Mouse (Mus musculus) spleen, adult 18-20 months (tissue): Measurements from ENCODE around the gene Mrgprh.
A peak's percentile ranks its signal among the peaks of the same experiment; 100 is the strongest.
"Not testable (repeated sequence)": the region's sequence is repeated elsewhere in the genome, so short reads cannot be mapped to it uniquely, and the experiment has no call there.

ENCODE experiments used
- DNase-seq, 2 experiments: peaks; one replicate each; pipeline ENCODE4 v3.0.0; 2022; ENCODE audit warnings: mixed read lengths in 2 of 2

The Mrgprh gene

DNA sequence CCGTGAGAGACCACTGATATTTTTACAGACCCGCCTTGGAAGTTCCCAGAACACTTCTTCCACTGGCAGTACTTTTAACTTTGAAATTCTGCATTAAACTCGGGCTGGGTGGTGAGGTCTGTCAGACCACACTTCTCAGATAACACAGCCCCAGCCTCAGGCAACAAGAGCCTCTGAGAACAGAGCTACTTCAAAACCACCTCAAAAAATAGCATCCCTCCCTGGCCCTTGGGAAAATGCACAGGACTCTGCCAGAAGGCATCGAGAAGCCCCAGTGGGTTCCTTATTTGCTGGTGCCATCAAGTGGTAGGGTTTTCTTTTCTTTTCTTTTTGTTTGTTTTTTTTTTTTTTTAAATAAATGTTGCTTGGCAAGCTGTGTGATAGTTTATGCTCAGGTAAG is 7.2 kb upstream of the Mrgprh start:
- DNase-seq: no peak

DNA sequence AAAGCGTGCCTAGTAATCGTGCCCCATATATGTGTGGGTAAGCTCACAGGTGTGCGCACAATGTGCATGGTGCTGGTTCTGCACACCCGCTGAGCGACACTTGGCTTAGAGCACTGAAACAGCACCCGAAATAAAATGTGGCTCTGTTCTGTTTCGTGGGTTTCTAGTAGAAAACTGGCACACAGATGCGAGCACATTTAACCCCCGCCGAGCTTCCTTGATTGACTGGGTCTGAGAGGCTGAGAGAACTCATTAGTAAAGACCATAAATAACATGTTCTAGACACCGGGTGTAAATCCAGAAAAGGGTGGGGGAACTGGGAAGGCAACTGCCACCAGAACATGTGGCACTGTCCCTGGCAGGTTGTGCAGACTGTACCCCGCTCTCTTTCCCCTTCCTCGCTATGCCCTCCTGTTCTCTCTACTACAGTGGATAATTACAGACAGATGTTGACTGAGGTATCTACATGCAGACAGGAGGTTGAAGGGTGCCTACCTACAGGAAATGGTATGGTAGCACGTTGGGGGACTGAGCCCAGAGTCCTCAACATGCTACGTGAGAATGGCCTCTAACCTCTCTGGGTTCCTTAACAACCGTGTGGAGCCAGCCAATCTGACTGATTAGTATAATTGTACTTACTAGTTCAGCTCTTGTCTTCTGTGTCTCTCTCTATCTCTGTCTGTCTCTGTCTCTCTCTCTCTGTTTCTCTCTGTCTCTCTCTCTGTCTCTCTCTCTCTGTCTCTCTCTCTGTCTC is 3.4 kb upstream of the Mrgprh start:
- DNase-seq: no peak

DNA sequence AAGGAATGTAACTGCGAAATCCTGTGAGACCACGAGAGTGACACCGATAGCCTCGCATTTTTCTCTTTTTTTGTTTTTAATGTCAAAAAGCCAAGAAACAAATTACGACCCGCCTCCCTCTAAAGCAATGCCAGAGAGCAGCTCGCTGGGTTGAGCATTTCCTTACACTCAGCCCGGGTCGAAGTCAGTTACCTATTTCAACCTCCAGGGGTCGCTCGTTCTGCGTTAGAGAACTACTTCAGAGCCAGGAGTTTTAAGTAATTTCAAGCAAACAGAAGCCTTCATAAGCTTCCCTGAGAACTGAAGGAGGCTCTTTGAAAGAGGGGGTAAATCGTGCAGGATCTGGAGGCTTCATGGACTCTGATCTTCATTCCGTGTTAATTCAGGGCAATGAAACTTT is 4.3 kb downstream of the Mrgprh start:
- peak; percentile 51 to 70 for DNase-seq

DNA sequence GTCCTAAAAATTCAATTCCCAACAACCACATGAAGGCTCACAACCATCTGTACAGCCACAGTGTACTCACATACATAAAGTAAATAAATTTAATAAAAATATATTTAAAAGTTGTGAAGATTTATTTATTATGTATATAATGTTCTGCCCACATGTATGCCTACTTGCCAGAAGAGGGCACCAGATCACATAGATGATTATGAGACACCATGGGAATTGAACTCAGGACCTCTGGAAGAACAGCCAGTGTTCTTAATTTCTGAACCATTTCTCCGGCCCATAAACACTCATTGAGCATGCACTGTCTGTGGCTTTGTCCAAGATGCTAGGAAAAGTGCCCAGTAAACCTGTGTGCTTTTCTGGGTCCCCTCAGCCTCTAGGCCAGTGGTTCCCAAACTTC is 5.4 kb downstream of the Mrgprh start:
- DNase-seq: no peak

DNA sequence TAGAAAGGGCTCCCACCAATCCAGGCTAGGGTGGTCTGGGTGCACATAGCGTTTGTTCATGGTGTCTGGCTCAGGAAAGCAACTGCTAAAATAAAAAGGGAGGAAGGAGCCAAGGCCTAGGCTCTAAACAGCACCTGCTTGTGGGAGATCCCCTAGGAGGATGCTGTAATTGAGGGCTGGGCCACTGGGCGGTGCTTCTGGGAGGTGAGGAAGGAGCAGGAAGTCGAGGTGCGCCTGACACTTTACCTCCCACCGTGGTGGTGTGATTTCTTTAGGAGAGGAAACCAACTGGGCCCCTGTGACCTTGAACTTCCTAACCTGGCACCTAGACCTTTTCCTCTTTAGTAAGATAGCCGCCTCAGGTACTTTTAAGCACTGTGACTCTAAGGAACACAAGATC is 10.8 kb downstream of the Mrgprh start:
- peak in 1 of 2 experiments; percentile 10 for DNase-seq

DNA sequence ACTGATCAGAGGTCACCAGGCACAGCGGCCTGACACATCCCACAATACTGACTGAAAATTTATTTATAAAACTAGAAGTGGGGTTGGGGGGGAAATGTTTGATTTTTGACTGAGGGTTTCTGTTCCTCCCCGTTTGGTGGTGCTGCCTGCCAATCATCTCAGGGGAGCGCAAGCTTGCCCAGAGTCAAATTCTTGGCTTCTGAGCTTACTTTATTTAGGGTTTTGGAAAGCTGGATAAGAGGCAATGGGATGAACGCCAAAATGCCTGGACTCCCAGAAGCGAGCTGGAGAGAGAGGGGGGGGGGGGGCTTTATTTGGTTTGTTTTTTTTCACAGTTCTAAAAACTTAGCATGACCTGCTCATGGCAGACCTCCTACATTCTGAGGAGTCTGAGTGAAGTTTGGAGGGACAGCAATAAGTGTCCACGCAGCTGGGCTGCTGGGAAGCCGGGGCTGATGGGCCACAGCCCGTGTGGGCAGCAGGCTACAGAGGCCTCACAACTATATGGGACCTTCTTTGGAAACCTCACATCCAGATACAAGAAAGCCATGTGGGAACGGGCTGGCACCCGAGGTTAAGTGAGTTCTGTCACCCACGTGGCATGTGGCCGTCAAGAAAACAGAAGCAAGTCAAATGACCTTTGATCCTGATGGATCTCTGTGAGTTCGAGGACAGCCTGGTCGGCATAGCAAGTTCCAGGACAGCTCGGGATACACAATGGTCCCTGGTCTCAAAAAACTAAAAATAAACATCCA is 11.4 kb downstream of the Mrgprh start:
- DNase-seq: no peak

DNA sequence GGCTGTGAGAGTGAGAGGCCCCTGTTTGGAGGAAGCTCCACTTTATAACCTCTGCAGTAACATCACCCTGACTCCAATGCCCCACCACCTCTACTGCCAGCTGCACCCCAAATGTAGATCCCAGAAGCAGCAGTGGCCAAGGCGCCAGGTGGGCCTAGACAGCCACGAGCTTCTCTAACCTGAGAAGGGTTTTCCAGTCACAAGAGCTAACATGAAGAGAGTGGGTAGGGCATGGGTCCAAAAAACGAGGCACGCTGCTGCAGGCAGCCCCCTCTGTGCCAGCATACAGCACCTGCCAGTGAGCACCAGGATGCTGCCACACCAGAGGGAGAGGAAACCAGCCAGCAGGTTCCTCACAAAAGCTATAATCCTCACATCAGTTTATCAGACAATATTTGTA is 15.2 kb downstream of the Mrgprh start:
- no peak for DNase-seq

DNA sequence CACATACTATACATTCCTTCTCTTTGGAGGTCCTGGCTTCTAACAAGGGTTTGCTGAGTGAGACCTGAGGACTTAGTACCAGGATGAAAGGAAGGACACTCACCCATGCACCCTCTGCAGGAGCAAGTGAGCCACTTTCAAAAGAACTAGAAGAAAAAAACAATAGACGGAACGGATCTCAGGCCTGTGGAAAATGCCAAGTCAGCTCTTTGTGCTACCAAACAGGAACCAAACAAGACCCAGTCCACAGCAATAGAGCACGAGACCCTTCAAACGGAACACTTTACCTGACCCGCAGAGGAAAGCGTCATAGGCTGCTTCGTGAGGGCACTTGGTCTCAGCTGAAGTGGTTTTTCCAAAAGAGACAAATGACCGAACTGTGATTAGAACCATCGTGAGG is 16.2 kb downstream of the Mrgprh start:
- DNase-seq: no peak

DNA sequence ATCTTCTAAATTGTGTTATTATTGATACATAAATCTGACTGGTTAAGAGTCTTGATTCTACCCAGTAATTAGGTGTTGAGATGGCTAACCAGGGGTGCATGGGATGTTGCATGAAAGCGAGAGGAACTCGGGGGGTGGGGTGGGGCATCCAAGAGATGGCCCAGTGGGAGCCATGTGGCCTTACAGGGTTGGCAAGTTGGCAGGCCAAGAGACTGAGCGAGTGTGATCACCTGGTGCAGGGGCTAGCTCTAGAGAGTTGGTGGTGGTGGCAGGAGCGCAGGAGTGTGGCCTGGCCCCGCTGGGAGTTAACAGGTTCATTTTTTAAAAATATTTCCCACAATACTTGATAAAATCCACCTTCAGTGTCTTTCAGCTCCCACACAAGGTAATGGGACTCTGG is 21.8 kb downstream of the Mrgprh start:
- no peak for DNase-seq

DNA sequence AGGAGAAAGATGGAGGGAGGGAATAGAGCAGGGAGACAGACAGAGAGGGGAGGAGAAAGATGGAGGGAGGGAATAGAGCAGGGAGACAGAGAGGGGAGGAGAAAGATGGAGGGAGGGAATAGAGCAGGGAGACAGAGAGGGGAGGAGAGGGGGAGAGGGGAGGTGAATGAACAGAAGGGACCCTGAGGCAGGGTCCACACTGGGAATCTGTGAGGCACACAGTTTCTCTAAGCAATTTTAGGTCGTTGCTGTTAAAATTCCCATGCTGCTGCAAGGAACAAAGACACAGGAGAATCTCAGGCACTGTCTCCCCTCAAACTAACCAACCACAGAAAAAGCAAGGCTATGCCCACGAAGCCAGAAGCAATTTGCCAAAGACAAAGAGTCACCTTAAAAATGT is 22.8 kb downstream of the Mrgprh start:
- not testable (repeated sequence) for DNase-seq

DNA sequence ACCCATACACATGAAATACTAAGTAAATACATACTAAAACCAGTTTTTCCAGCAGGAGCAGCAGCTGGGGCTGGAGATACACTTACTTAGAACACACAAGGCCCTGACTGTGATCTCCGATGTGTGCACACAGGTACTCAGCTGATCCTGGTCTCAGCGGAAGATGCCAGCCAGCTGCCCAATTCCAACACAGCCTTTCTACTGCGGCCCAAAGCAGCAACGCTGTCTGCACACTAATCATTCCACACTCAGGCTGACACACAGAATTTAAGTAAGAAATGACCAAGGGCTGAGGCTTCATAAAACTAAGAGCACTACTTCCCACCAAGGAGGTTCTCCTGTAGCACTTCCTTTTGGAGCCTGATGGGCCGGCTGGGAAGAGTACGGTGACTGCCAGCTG is 26.5 kb downstream of the Mrgprh start:
- DNase-seq: no peak

DNA sequence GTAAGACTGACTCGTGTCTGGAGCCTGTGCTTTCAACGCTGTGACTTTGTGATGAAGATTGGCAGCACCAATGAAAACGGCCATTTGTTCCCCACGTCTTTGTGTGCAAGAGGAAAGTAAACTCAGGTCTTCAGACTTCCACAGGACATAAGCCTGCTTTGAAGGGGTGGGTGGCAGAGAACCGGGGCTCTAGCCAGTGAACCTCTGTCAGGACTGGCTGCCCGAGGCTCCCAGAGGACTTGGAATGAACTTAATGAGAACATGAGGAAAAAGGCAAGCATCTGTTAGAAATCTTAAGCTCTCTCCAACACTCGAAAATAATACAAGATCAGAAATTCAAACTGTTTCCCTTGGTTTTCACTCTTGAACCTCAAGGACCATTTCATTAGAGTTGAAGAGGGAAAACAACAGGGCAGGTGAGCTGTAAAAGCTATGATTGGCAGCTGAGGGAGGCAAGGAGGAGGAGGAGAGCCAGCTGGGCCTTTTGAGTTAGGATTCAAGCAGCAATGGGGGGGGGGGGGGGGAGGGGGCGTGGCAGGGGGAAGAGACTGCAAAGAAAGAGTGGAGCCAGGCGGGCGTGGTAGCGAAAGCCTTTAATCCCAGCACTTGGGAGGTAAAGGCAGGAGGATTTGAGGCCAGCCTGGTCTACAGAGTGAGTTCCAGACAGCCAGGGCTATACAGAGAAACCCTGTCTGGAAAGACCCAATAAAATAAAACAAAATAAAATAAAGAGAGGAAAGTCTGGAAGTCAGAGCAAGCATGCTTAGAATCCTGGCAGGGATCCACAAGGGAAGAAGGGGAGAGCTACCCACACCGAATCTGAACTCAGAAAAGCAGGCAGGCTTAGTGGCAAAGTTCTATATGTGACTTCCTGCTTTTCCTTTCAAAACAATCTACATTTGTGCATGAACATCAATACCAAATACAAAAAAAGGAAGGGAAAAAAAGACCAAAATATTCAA is 27.8 kb downstream of the Mrgprh start:
- no peak for DNase-seq

DNA sequence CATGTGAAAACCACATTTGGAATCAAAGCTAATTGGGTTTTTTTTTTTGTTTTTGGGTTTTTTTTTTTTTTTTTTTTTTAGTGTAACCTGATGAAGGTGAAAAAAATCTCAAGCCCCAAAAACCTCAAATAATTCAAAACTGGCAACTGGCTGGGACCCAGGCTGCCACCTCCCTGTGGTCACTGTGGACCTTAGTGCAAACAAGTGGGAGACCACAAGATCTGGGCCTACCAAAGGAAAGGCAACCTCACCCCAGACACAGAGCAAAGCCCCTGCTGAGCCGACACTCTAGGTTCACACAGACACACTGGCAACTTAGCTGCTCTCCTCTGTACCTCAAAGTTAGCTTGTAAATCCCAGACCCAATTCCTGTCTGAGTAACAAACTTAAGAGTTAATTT is 28.5 kb downstream of the Mrgprh start:
- DNase-seq: no peak

DNA sequence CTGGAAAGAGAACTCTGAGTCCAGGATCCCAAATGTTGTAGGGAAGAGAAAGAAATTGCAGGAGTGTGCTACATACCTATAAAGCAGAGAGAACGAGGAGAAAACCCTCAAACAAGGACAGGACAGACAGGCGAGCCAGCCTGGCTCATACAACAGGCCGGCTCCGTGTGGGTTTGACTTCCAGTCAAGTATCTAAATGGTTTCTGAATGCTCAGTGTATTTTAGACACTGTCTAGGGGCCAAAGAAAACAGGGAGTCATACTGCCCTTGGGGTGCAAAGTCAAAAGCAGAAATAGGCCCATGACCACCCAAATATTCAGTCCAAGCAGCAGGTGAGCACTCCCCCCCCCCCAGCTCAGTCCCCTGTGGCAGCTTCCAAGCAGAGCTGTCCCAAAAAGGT is 30.0 kb downstream of the Mrgprh start:
- DNase-seq: no peak

DNA sequence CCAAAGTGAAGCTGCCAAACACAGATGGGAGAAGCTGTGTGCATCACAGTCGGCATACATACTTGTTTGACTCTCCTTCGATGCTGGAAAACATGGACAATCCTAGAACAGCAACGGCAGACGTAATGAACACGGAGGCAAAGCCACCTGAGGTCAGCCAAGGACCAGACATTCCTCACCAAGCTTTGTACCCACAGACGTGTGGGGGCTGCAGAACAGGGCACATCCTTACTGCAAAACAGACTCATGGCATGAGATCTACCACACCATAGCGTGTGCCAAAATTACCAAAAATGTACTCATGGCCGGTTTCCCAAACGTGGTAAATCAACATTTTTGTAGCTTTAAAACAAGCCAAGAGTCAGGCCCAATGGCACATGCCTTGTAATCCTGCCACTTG is 30.6 kb downstream of the Mrgprh start:
- DNase-seq: no peak

DNA sequence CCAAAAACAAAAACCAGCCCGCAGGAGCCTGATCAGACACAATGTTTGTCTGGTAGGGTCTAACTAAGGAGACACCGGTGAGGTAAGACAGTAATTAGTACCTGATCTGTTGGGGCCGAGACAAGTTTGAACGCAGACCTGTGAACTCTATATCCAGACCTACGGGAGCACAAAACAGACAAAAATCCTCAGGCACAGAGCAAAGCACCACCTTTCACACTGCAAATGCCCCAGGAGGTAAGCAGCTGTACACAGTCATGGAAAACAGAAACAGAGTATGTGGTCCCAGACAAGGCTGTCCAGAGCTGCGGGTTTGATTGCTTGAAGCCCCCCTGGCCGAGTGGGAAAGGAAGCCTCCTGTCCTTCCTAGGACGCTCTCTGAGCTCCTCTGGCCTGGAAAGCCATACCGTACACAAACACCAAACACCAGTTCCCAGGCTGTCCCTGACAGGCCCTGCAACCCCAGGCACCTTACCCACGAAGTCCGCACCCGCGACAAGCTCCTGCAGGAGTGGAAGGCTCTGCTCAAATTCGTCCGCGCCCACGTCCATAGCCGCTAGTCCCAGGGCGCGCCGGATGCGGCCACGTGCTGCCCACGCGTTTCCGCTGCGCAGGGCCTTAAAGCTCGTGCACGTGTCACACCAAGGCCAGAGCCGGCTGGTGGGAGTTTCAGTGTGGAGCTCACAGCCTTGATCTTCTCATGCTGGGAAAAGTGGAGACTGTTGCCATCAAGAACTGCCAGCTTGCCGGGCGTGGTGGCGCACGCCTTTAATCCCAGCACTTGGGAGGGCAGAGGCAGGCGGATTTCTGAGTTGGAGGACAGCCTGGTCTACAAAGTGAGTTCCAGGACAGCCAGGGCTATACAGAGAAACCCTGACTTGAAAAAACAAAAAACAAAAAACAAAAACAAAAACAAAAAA is 33.8 kb downstream of the Mrgprh start, which contains the start of gene Pnldc1:
Gene Pnldc1, minus strand, starts transcription at position 870 of the 920 bp plus-strand sequence.
- no peak for DNase-seq

DNA sequence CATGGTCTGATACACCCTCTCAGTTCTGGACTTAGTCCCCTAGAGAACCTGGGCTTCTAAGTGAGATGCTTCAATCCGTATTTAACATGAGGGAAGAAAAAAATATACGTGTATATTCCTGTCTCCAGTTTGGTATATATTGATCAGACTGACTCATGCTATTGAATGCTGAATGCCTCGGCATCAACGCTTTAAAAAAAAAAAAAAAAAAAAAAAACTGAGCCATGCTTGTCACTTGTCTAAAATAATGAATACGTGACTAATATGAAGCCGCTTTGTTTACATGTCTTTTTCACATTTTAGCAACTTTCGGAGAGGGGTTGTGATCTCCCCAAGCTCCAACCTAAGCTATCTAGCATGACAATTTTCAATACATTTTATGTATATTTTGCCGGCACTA is 34.6 kb downstream of the Mrgprh start:
- no peak for DNase-seq

DNA sequence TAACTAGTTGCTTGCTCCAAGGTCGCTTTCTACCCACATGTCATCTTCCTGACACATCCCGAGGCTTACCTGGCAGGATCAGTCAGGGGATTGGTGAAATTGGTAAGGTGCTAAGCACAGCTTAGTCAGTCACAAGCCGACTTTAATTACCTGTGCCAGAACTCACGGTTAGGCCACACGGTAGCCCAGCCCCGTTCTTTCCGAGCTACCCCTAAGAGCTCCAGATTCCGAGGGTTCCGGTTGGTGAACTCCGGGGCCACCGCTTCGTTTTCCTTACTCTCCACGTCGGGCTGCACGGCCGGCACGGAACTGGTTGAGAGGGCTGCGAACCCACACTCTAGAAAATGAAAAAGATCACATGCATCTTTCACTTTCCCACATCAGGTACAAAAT is 39.6 kb downstream of the Mrgprh start, which contains the start of gene Tcp1:
Gene Tcp1, plus strand, starts transcription at position 214 of the 393 bp plus-strand sequence.
- no peak for DNase-seq

DNA sequence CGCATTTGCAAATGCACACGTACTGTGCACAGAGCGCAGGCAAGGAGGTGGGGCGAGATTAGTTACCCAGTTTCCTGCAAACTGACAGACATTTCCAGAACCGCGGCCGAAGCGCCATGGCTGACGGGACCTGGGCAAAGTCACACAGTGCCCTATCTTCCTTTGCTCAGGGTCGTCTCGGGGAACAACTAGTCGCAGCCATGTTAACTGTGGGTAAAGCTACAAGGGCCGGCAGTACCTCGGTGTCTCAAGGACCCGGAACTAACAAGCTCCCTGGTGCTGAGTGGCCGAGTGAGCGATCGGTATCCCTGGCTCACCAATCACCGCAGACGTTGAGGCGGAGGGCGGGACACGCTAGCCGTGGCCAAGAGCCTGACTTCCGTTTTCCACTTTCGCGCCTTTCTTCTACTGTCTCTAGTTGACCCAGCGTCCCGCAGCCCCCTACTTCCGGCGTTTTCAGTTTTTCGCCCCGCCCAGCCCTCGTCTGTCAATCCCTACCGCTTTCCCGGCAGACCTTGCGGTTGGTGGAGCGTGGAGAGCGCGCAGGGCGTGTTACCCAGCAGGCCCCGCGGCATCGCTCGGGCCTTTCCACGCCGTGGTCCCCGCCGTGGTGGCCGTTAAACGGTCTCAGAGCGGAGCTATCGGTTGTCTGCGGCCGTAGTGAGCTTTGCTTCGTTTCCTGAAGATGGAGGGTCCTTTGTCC is 40.2 kb downstream of the Mrgprh start, which contains the start of gene Mrpl18:
Gene Mrpl18, minus strand, starts transcription at position 465 of the 703 bp plus-strand sequence.
- peak; percentile 95 to 98 for DNase-seq

DNA sequence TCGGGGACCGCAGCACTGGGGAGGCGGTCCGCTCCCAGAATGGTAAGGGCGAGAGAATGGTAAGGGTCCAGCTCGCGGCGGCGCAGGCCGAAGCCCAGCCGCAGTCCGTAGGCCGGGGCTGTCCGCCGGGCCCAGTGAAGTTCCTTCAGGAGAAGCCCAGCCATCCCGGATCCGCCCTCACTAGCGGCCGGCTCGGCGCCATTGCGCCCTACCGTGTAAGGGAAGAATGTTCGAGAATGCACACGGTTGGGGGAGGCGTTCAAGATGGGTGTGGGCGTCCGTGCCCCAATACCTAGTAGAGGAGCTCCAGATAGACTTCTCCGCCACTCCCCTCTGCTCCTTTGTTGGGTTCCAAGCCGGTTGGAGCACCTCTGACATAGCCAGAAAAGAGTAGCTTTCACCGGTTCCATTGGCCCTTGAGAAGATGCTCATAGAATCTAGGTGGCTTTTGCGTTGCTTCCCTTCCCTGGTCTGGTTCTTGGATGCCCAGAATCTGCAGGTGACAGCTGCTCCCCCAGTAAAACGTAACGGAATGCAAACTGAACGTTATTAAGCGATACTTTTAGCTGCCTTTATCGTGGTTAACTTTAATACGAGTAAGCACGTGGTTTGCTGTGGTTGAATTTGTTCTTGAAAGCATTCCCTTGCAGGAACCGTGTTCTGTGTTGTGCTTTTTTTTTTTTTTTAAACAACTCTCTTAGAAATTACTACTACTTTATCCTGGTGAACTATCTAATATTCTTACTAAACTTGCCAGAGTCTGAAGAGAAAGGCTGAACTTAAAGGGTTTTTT is 41.0 kb downstream of the Mrgprh start:
- DNase-seq: no peak
